Mouse (Mus musculus) heart, embryonic 11.5 days (tissue): ENCODE measurements around the gene Stac2. TPM values are rescaled to one million over a fixed set of nuclear protein-coding genes. Genes with fewer than 3 reads are reported as not detected.
A peak's percentile ranks its signal among the peaks of the same experiment; 100 is the strongest.

Experiments used
- ATAC-seq: fragments of 200-750 bp; cut with Nextera tagmentation; replicated peaks from 2 replicates; pipeline ENCODE4 v1.8.0; 2017; ENCODE audit warnings: moderate library complexity; ENCODE audit not compliant: insufficient number of reproducible peaks, low FRiP score, low TSS enrichment
- H3K27ac ChIP-seq: fragments of 300-500 bp; sonication (generic); 2 replicates; pipeline ENCODE4 v1.5.1; 2014; ENCODE audit warnings: mild to moderate bottlenecking, low read depth, low read length
- H3K27me3 ChIP-seq: fragments of 300-500 bp; sonication (generic); 2 replicates; pipeline ENCODE4 v1.6.1; 2014; ENCODE audit warnings: mild to moderate bottlenecking, low read length, mixed read lengths; ENCODE audit not compliant: control insufficient read depth, insufficient read depth
- H3K36me3 ChIP-seq: fragments of 300-500 bp; sonication (generic); 2 replicates; pipeline ENCODE4 v1.6.1; 2014; ENCODE audit warnings: mild to moderate bottlenecking, low read length, moderate library complexity, mixed read lengths; ENCODE audit not compliant: control insufficient read depth, insufficient read depth
- H3K4me1 ChIP-seq: fragments of 300-500 bp; sonication (generic); 2 replicates; pipeline ENCODE4 v1.6.1; 2014; ENCODE audit warnings: low read length; ENCODE audit not compliant: control insufficient read depth, insufficient read depth
- H3K4me2 ChIP-seq: fragments of 300-500 bp; sonication (generic); 2 replicates; pipeline ENCODE4 v1.6.1; 2014; ENCODE audit warnings: mild to moderate bottlenecking, moderate library complexity
- H3K4me3 ChIP-seq: fragments of 300-500 bp; sonication (generic); 2 replicates; pipeline ENCODE4 v1.5.1; 2014; ENCODE audit warnings: low read depth, low read length
- H3K9ac ChIP-seq: fragments of 300-500 bp; sonication (generic); 2 replicates; pipeline ENCODE4 v1.6.1; 2014; ENCODE audit warnings: mild to moderate bottlenecking, low read depth, low read length, moderate library complexity
- H3K9me3 ChIP-seq: fragments of 300-500 bp; sonication (generic); replicated peaks from 2 replicates; pipeline ENCODE4 v1.6.1; 2016; ENCODE audit warnings: low read length; ENCODE audit not compliant: control insufficient read depth
- WGBS: fragments of 180-500 bp; shearing (Covaris S2); extraction: QIAGEN DNeasy Blood & Tissue Kit; methylation state at CpG from one replicate; pipeline ENCODE4 v1.1.7; 2014; ENCODE audit not compliant: insufficient replicate concordance; 5-methylcytosine and 5-hydroxymethylcytosine counted together
- polyA plus RNA-seq: library from polyadenylated mRNA; unstranded; fragments of >200 nt; fragmentation: Nextera tagmentation; extraction: Ambion mirVana; gene quantifications from 2 replicates; pipeline ENCODE4 v1.2.1, GENCODE M21; 2014

Stac2 gene
- polyA plus RNA-seq, 1 experiment from 2014 or later: 0.26 TPM

GRCm38 (mm10) chr11:98002627-98003026 lies 50.6 kb downstream of the Stac2 start:
- Histone ChIP-seq H3K4me2 (peak overlapping the region; percentile 61), H3K9ac (no peak overlapping the region), H3K4me3 (peak overlapping the region; percentile 30), H3K27ac (no peak overlapping the region), H3K4me1 (peaks cover 12% of the 10 kb centered on the region), H3K27me3 (peaks cover 45% of the 10 kb centered on the region), H3K36me3 (peaks cover 4% of the 10 kb centered on the region; the same call in 1 of the 2 replicates), H3K9me3 (no peaks in the 10 kb centered on the region)
- no peak for ATAC-seq
- WGBS: 5% methylated on average over 12 of the region's 12 CpGs

- no peak overlapping the region for H3K9ac ChIP-seq
- no peak for ATAC-seq
- H3K9me3 ChIP-seq: no peaks in the 10 kb centered on the region
- H3K27ac ChIP-seq: no peak overlapping the region
- no peak overlapping the region for H3K4me3 ChIP-seq
- 57% methylated on average over 6 of the region's 6 CpGs for WGBS
- H3K36me3 ChIP-seq: peaks cover 4% of the 10 kb centered on the region; the same call in 1 of the 2 replicates
- peaks cover 12% of the 10 kb centered on the region for H3K4me1 ChIP-seq
- no peak overlapping the region; the same call in 1 of the 2 replicates for H3K4me2 ChIP-seq
- H3K27me3 ChIP-seq: peaks cover 48% of the 10 kb centered on the region
Observed at GRCm38 (mm10) chr11:98001986-98002385, 51.3 kb downstream of the Stac2 start.

- Histone ChIP-seq H3K9me3 (no peaks in the 10 kb centered on the region), H3K9ac (no peak overlapping the region), H3K36me3 (peaks cover 4% of the 10 kb centered on the region; the same call in 1 of the 2 replicates), H3K27ac (no peak overlapping the region), H3K4me1 (peaks cover 12% of the 10 kb centered on the region), H3K4me3 (no peak overlapping the region), H3K4me2 (no peak overlapping the region), H3K27me3 (peaks cover 52% of the 10 kb centered on the region)
- no peak for ATAC-seq
- WGBS: 30% methylated on average over 11 of the region's 11 CpGs
Observed at GRCm38 (mm10) chr11:98001351-98001824, 51.9 kb downstream of the Stac2 start.

GRCm38 (mm10) chr11:98000378-98001140 lies 52.7 kb downstream of the Stac2 start:
- Histone ChIP-seq H3K4me1 (peaks cover 13% of the 10 kb centered on the region), H3K9me3 (no peaks in the 10 kb centered on the region), H3K4me2 (no peak overlapping the region), H3K9ac (no peak overlapping the region), H3K4me3 (no peak overlapping the region), H3K27me3 (peaks cover 54% of the 10 kb centered on the region), H3K36me3 (peaks cover 4% of the 10 kb centered on the region; the same call in 1 of the 2 replicates), H3K27ac (no peak overlapping the region)
- WGBS: 27% methylated on average over 7 of the region's 7 CpGs
- no peak for ATAC-seq

GRCm38 (mm10) chr11:97999748-98000147 lies 53.5 kb downstream of the Stac2 start:
- Histone ChIP-seq H3K4me3 (no peak overlapping the region), H3K4me2 (no peak overlapping the region), H3K9ac (no peak overlapping the region), H3K4me1 (peaks cover 18% of the 10 kb centered on the region), H3K9me3 (no peaks in the 10 kb centered on the region), H3K27me3 (peaks cover 49% of the 10 kb centered on the region), H3K27ac (no peak overlapping the region), H3K36me3 (no peaks in the 10 kb centered on the region)
- 59% methylated on average over 5 of the region's 5 CpGs for WGBS
- ATAC-seq: no peak

- 50% methylated on average over 7 of the region's 7 CpGs for WGBS
- H3K36me3 ChIP-seq: no peaks in the 10 kb centered on the region
- H3K9me3 ChIP-seq: no peaks in the 10 kb centered on the region
Observed at GRCm38 (mm10) chr11:97998898-97999608, 54.2 kb downstream of the Stac2 start.

GRCm38 (mm10) chr11:97998074-97998793 lies 55.0 kb downstream of the Stac2 start:
- 77% methylated on average over 11 of the region's 11 CpGs for WGBS
- peaks cover 45% of the 10 kb centered on the region for H3K27me3 ChIP-seq
- ATAC-seq: no peak

More at GRCm38 (mm10) chr11:97998898-97999608, 54.2 kb downstream of the Stac2 start:
- peaks cover 17% of the 10 kb centered on the region for H3K4me1 ChIP-seq
- no peak overlapping the region for H3K27ac ChIP-seq
- no peak for ATAC-seq
- H3K4me2 ChIP-seq: no peak overlapping the region
- H3K4me3 ChIP-seq: no peak overlapping the region
- H3K9ac ChIP-seq: no peak overlapping the region
- peaks cover 47% of the 10 kb centered on the region for H3K27me3 ChIP-seq

GRCm38 (mm10) chr11:97997387-97997960 lies 55.8 kb downstream of the Stac2 start:
- H3K4me1 ChIP-seq: peaks cover 7% of the 10 kb centered on the region
- no peak for ATAC-seq
- no peak overlapping the region for H3K4me2 ChIP-seq
- H3K36me3 ChIP-seq: no peaks in the 10 kb centered on the region
- H3K9me3 ChIP-seq: no peaks in the 10 kb centered on the region
- H3K27ac ChIP-seq: no peak overlapping the region
- H3K4me3 ChIP-seq: no peak overlapping the region
- 68% methylated on average over 8 of the region's 8 CpGs for WGBS
- H3K27me3 ChIP-seq: peaks cover 40% of the 10 kb centered on the region
- no peak overlapping the region for H3K9ac ChIP-seq

More at GRCm38 (mm10) chr11:97998074-97998793, 55.0 kb downstream of the Stac2 start:
- Histone ChIP-seq H3K9ac (no peak overlapping the region), H3K4me2 (no peak overlapping the region), H3K27ac (no peak overlapping the region), H3K9me3 (no peaks in the 10 kb centered on the region), H3K36me3 (no peaks in the 10 kb centered on the region), H3K4me1 (peaks cover 13% of the 10 kb centered on the region), H3K4me3 (no peak overlapping the region)
